Mouse (Mus musculus): Measurements from ENCODE around the gene Hoxd3. TPM values are rescaled to one million over a fixed set of nuclear protein-coding genes. Genes with fewer than 3 reads are reported as not detected.

The Hoxd3 gene
- polyA plus RNA-seq, 1 experiment: 0.09 TPM

GRCm38 (mm10) chr2:74747661-74748141 lies 36.0 kb downstream of the Hoxd3 start:
- Histone ChIP-seq H3K4me3 (replicated peaks; ENCODE audit: extremely low read depth, low read depth, low read length) (no peak overlapping the region), H3K4me1 (ENCODE audit: control insufficient read depth, insufficient read depth, low read length) (no peaks in the 10 kb centered on the region)
- TF ChIP-seq CTCF (IDR thresholded peaks at IDR 0.05; ENCODE audit: insufficient read depth, low read length) (no peak), POLR2A (IDR thresholded peaks at IDR 0.05; ENCODE audit: borderline replicate concordance, extremely low read depth, low read depth, low read length) (no peak)
- DNase-seq: no peak
- WGBS: 31% methylated on average over 11 of the region's 11 CpGs

DNA sequence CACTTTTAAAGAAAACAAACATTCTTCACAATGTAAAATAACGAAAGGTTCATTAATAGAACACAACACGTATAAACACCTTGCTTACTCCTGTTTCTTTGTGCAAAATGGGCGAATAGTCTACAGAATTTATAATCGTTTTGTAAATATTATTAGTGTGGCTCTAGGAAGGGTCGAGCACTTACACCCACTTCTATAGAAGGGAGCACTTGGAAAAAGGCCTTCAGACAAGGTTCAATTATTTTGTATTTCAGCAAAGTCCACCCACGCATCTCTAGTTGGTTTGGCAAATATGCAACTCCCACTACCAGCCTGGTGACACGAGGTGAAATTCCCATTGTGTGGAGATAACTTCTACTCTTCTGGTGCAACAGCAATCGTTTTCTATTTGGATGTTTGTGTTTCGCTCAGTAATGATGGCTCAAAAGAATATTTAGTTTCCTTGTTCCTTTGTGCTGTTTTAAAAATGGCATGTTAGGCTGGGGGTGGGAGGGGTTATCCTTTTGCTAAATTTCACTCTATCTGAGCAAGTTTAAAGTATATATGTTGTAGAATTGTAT lies 36.8 kb downstream of the Hoxd3 start:
- DNase-seq: no peak
- 21% methylated on average over 9 of the region's 9 CpGs for WGBS
- H3K4me3 ChIP-seq (replicated peaks; ENCODE audit: extremely low read depth, low read depth, low read length): no peak overlapping the region
- H3K4me1 ChIP-seq (ENCODE audit: control insufficient read depth, insufficient read depth, low read length): no peaks in the 10 kb centered on the region
- TF ChIP-seq POLR2A (IDR thresholded peaks at IDR 0.05; ENCODE audit: borderline replicate concordance, extremely low read depth, low read depth, low read length): no peak
- no peak for TF ChIP-seq CTCF (IDR thresholded peaks at IDR 0.05; ENCODE audit: insufficient read depth, low read length)

GRCm38 (mm10) chr2:74749337-74750121 lies 37.8 kb downstream of the Hoxd3 start:
- DNase-seq: no peak
- H3K4me1 ChIP-seq (ENCODE audit: control insufficient read depth, insufficient read depth, low read length): no peaks in the 10 kb centered on the region
- TF ChIP-seq CTCF (IDR thresholded peaks at IDR 0.05; ENCODE audit: insufficient read depth, low read length): no peak
- TF ChIP-seq POLR2A (IDR thresholded peaks at IDR 0.05; ENCODE audit: borderline replicate concordance, extremely low read depth, low read depth, low read length): no peak
- no peak overlapping the region for H3K4me3 ChIP-seq (replicated peaks; ENCODE audit: extremely low read depth, low read depth, low read length)
- 4% methylated on average over 47 of the region's 47 CpGs for WGBS

GRCm38 (mm10) chr2:74750731-74751250 lies 39.1 kb downstream of the Hoxd3 start:
- Histone ChIP-seq H3K4me1 (ENCODE audit: control insufficient read depth, insufficient read depth, low read length) (no peaks in the 10 kb centered on the region), H3K4me3 (replicated peaks; ENCODE audit: extremely low read depth, low read depth, low read length) (no peak overlapping the region)
- no peak for DNase-seq
- TF ChIP-seq POLR2A (IDR thresholded peaks at IDR 0.05; ENCODE audit: borderline replicate concordance, extremely low read depth, low read depth, low read length) (no peak), CTCF (IDR thresholded peaks at IDR 0.05; ENCODE audit: insufficient read depth, low read length) (no peak)
- WGBS: 43% methylated on average over 5 of the region's 5 CpGs

DNA sequence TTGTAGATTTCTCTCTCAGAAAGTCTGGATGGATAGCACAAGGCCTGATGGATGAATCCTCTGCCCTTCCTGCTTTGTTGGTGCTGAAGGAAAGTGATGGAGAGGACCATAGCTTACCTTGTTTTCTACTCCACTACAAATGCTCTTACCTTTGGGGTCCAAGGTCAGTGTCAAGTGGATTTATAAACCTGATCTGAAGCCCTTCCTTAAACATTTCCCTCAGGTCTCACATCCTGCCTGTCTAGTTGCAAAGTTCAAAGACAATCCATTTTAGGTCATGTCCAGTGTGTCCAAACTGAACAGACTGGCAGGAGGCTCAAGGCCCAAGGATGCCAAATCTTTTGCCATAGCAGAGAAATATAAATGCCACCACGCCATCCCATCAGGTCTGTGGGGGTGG lies 40.1 kb downstream of the Hoxd3 start:
- no peak for DNase-seq
- no peaks in the 10 kb centered on the region for H3K4me1 ChIP-seq (ENCODE audit: control insufficient read depth, insufficient read depth, low read length)
- TF ChIP-seq POLR2A (IDR thresholded peaks at IDR 0.05; ENCODE audit: borderline replicate concordance, extremely low read depth, low read depth, low read length): no peak
- no peak for TF ChIP-seq CTCF (IDR thresholded peaks at IDR 0.05; ENCODE audit: insufficient read depth, low read length)
- no peak overlapping the region for H3K4me3 ChIP-seq (replicated peaks; ENCODE audit: extremely low read depth, low read depth, low read length)
- 83% methylated on average over 1 of the region's 1 CpGs for WGBS

DNA sequence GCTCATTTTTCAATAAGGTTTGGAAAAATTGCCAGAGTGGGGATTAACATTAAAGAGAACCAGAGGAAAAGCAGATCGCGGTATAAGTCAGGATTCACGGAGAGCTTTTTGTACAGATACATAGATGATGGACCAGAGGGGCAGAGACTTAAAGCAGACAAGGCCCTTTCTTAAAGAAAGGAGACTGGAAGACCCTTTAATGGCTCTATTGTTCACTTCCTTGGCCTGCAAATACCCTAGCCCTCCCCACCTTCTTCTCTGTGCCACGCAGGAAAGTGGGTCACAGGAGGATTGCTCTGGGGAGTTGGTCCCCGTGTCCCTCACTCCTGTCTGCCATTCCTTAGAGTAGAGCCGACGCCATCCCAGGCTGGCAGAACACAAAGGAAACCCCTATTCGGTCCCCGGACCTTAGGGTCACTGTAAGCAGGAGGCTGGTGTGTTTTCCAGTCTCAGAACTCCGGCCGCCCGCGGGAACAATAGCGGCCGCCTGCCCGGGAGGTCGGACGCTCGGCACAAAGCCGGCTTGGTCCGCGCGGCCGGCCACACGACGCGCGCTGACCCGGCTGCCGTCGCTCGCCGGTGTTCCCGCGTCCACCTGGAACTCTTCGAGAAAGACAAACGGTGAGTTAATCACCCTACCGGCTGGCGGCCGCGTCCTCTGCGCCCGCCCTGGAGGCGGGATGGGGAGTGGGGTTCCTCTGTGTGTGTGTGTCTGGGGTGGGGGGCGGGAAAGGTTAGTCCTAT lies 40.9 kb downstream of the Hoxd3 start:
- no peak for DNase-seq

DNA sequence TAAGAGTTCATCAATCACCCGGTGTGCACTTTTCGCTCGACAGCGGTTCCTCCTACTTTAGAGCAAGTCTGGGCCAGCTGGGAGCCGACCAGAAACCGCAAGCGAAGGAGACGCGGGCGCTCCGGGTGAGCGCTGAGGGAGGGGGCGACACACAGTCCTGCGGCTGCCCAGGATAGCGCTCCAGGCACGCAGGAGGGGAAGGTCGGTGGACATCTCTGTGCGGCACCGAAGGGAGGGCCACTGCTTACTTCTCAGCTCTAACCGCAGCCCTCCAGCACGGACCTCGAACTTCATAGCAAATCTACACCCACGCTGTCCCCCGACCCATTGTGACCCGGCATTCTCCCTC lies 41.4 kb downstream of the Hoxd3 start:
- no peaks in the 10 kb centered on the region for H3K4me1 ChIP-seq (ENCODE audit: control insufficient read depth, insufficient read depth, low read length)
- DNase-seq: no peak
- no peak overlapping the region for H3K4me3 ChIP-seq (replicated peaks; ENCODE audit: extremely low read depth, low read depth, low read length)
- WGBS: 5% methylated on average over 25 of the region's 25 CpGs
- no peak for TF ChIP-seq POLR2A (IDR thresholded peaks at IDR 0.05; ENCODE audit: borderline replicate concordance, extremely low read depth, low read depth, low read length)
- no peak for TF ChIP-seq CTCF (IDR thresholded peaks at IDR 0.05; ENCODE audit: insufficient read depth, low read length)

More for the DNA sequence above, 40.9 kb downstream of the Hoxd3 start:
- no peak overlapping the region for H3K4me3 ChIP-seq (replicated peaks; ENCODE audit: extremely low read depth, low read depth, low read length)
- 6% methylated on average over 45 of the region's 45 CpGs for WGBS
- no peaks in the 10 kb centered on the region for H3K4me1 ChIP-seq (ENCODE audit: control insufficient read depth, insufficient read depth, low read length)
- TF ChIP-seq POLR2A (IDR thresholded peaks at IDR 0.05; ENCODE audit: borderline replicate concordance, extremely low read depth, low read depth, low read length): no peak
- TF ChIP-seq CTCF (IDR thresholded peaks at IDR 0.05; ENCODE audit: insufficient read depth, low read length): no peak

DNA sequence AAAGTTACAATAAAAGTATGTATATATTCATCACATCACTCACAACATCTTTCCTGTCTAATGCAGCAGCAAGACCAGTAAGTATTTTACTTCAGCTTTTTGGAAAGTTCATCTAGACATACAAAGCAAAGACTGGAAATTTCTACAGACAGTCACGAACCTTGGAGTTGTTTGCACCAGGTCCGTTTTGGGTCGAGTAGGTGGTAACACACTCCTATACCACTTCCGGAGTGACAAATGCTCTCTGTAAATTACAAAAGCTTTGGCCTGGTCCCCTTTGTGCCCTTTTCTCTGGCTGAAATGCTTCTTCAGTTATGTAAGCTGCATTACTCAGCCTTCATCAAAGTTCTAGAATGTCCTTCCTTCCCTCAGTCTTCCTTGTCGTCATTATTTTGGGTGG lies 42.0 kb downstream of the Hoxd3 start:
- no peak for TF ChIP-seq CTCF (IDR thresholded peaks at IDR 0.05; ENCODE audit: insufficient read depth, low read length)
- Histone ChIP-seq H3K4me3 (replicated peaks; ENCODE audit: extremely low read depth, low read depth, low read length) (no peak overlapping the region), H3K4me1 (ENCODE audit: control insufficient read depth, insufficient read depth, low read length) (no peaks in the 10 kb centered on the region)
- 47% methylated on average over 5 of the region's 5 CpGs for WGBS
- no peak for DNase-seq

DNA sequence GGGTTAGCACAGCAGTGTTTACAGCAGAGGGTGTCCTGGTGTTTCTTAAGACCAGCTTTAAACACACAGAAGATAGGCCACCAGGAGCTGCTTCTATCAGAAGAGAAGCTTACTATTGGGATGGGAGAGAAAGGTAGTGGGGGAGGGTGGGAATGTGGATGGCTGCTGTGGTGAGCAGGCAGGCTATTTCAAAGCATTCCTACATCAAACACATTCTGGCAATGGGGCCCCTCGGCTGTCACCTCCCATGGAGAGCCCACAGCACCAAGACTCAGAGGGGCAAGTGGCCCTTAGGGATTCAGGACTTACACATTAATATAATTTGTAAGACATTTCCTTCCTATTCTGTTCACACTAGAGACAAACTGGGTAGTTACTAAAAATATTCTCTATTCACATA lies 48.4 kb downstream of the Hoxd3 start:
- WGBS: 20% methylated on average over 1 of the region's 1 CpGs

More for the DNA sequence above, 48.4 kb downstream of the Hoxd3 start:
- Histone ChIP-seq H3K4me3 (replicated peaks; ENCODE audit: extremely low read depth, low read depth, low read length) (no peak overlapping the region), H3K4me1 (ENCODE audit: control insufficient read depth, insufficient read depth, low read length) (peaks cover 4% of the 10 kb centered on the region)
- TF ChIP-seq POLR2A (IDR thresholded peaks at IDR 0.05; ENCODE audit: borderline replicate concordance, extremely low read depth, low read depth, low read length): no peak
- TF ChIP-seq CTCF (IDR thresholded peaks at IDR 0.05; ENCODE audit: insufficient read depth, low read length): no peak
- no peak for DNase-seq

All from lung, adult 2 months (tissue).